Mouse (Mus musculus): ENCODE results near the gene Ypel4. TPM values are rescaled to one million over a fixed set of nuclear protein-coding genes. Genes with fewer than 3 reads are reported as not detected.
A peak's percentile ranks its signal among the peaks of the same experiment; 100 is the strongest.
"Not testable (repeated sequence)": the region's sequence is repeated elsewhere in the genome, so short reads cannot be mapped to it uniquely, and the experiment has no call there.

Gene Ypel4
- polyA plus RNA-seq, 1 experiment = 194 TPM

- WGBS = 95% methylated on average over 14 of the region's 14 CpGs
- Histone ChIP-seq H3K27ac (ENCODE audit: insufficient read depth, low read depth, low read length) (no peak overlapping the region), H3K4me3 (ENCODE audit: insufficient read depth, low read depth, low read length) (no peak overlapping the region), H3K4me1 (ENCODE audit: control insufficient read depth, insufficient read depth, low read length) (peaks cover 9% of the 10 kb centered on the region)
- TF ChIP-seq CTCF (IDR thresholded peaks at IDR 0.05; ENCODE audit: insufficient read depth, low read depth, low read length) = no peak
- no peak for TF ChIP-seq POLR2A (IDR thresholded peaks at IDR 0.05; ENCODE audit: insufficient read depth, low read depth, low read length)
These were observed 10.0 kb upstream of the Ypel4 start for GRCm38 (mm10) chr2:84723856-84724255.

GRCm38 (mm10) chr2:84725770-84726169 is 8.1 kb upstream of the Ypel4 start:
- WGBS = 86% methylated on average over 10 of the region's 10 CpGs
- Histone ChIP-seq H3K27ac (ENCODE audit: insufficient read depth, low read depth, low read length) (no peak overlapping the region), H3K4me3 (ENCODE audit: insufficient read depth, low read depth, low read length) (no peak overlapping the region), H3K4me1 (ENCODE audit: control insufficient read depth, insufficient read depth, low read length) (peaks cover 9% of the 10 kb centered on the region)
- TF ChIP-seq CTCF (IDR thresholded peaks at IDR 0.05; ENCODE audit: insufficient read depth, low read depth, low read length) = no peak
- TF ChIP-seq POLR2A (IDR thresholded peaks at IDR 0.05; ENCODE audit: insufficient read depth, low read depth, low read length) = no peak

DNA sequence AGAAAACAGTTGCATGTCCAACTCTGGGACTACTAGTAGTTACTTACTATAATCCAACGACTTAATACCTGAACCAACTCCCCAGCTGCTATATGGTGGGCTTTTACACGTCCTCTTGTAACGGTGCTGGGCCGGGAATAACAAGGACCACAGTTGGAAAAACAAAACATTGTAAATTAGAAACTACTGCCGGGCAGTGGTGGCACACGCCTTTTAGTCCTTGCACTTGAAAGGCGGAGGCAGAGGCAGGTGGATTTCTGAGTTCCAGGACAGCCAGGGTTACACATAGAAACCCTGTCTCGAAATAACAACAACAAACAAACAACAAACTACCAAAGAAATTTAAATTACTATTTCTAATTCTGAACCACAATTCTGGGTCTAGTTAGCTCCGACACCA is 7.1 kb upstream of the Ypel4 start:
- peaks cover 9% of the 10 kb centered on the region for H3K4me1 ChIP-seq (ENCODE audit: control insufficient read depth, insufficient read depth, low read length)
- 2% methylated on average over 9 of the region's 9 CpGs for WGBS
- H3K27ac ChIP-seq (ENCODE audit: insufficient read depth, low read depth, low read length) = no peak overlapping the region
- peak overlapping the region; percentile 61 for H3K4me3 ChIP-seq (ENCODE audit: insufficient read depth, low read depth, low read length)
- TF ChIP-seq CTCF (IDR thresholded peaks at IDR 0.05; ENCODE audit: insufficient read depth, low read depth, low read length) (no peak), POLR2A (IDR thresholded peaks at IDR 0.05; ENCODE audit: insufficient read depth, low read depth, low read length) (no peak)

GRCm38 (mm10) chr2:84727172-84727858 is 6.5 kb upstream of the Ypel4 start, which contains the start of gene Clp1:
Gene Clp1 (minus strand): TSS chr2:84727350.
- Histone ChIP-seq H3K27ac (ENCODE audit: insufficient read depth, low read depth, low read length) (peak within 1 kb of the TSS; percentile 58), H3K4me1 (ENCODE audit: control insufficient read depth, insufficient read depth, low read length) (peaks cover 9% of the 10 kb centered on the region), H3K4me3 (ENCODE audit: insufficient read depth, low read depth, low read length) (peak within 1 kb of the TSS; percentile 61)
- WGBS = under 1% methylated on average over 39 of the region's 39 CpGs
- no peak for TF ChIP-seq CTCF (IDR thresholded peaks at IDR 0.05; ENCODE audit: insufficient read depth, low read depth, low read length)
- TF ChIP-seq POLR2A (IDR thresholded peaks at IDR 0.05; ENCODE audit: insufficient read depth, low read depth, low read length) = peak; percentile 54; the same call in 1 of the 2 replicates

GRCm38 (mm10) chr2:84728191-84728590 is 5.7 kb upstream of the Ypel4 start:
- H3K4me3 ChIP-seq (ENCODE audit: insufficient read depth, low read depth, low read length); H3K27ac ChIP-seq (ENCODE audit: insufficient read depth, low read depth, low read length); H3K4me1 ChIP-seq (ENCODE audit: control insufficient read depth, insufficient read depth, low read length): not testable (repeated sequence)
- WGBS = 83% methylated on average over 5 of the region's 5 CpGs

DNA sequence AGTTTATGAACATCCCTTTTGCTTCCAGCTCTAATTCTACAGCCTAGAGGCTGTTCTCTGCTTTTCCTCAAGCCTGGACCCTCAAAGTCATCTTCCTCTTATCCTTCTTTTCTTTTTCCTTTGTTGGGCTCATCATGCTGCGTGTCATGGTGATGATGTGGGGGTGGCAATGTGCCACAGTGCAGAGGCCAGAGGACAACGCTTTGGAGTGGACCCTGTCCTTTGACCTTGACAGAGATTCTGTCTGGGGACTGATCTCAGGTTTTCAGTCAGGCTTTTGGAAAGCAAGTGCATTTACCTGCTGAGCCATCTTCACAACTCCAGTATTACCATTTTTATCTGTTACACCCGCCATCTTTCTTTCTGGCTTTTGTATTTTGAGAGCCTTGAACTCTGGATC is 2.7 kb upstream of the Ypel4 start:
- TF ChIP-seq CTCF (IDR thresholded peaks at IDR 0.05; ENCODE audit: insufficient read depth, low read depth, low read length) (no peak), POLR2A (IDR thresholded peaks at IDR 0.05; ENCODE audit: insufficient read depth, low read depth, low read length) (no peak)
- H3K27ac ChIP-seq (ENCODE audit: insufficient read depth, low read depth, low read length) = no peak overlapping the region
- H3K4me3 ChIP-seq (ENCODE audit: insufficient read depth, low read depth, low read length) = no peak overlapping the region
- H3K4me1 ChIP-seq (ENCODE audit: control insufficient read depth, insufficient read depth, low read length) = peaks cover 11% of the 10 kb centered on the region
- WGBS = 82% methylated on average over 3 of the region's 3 CpGs

DNA sequence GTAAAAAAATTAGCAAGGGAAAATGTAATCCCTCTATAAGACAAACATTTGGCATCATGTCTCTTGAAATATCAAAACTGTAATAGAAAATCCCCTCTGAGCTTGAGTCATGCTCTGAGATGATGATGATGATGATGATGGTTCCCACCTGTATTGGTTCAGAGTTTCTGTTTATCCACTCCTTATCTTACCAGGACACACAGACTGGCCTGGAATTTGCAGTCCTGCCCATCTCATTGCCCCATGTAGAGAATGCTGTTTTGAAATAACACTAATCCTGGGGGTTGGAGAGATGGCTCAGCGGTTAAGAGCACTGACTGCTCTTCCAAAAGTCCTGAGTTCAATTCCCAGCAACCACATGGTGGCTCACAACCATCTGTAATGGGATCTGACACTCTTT is 1.5 kb upstream of the Ypel4 start:
- H3K27ac ChIP-seq (ENCODE audit: insufficient read depth, low read depth, low read length) = no peak overlapping the region
- WGBS = 88% methylated on average over 1 of the region's 1 CpGs
- H3K4me3 ChIP-seq (ENCODE audit: insufficient read depth, low read depth, low read length) = no peak overlapping the region
- TF ChIP-seq POLR2A (IDR thresholded peaks at IDR 0.05; ENCODE audit: insufficient read depth, low read depth, low read length) (no peak), CTCF (IDR thresholded peaks at IDR 0.05; ENCODE audit: insufficient read depth, low read depth, low read length) (no peak)
- H3K4me1 ChIP-seq (ENCODE audit: control insufficient read depth, insufficient read depth, low read length) = peaks cover 21% of the 10 kb centered on the region

- peak overlapping the region; percentile 88 for H3K27ac ChIP-seq (ENCODE audit: insufficient read depth, low read depth, low read length)
- 3% methylated on average over 11 of the region's 11 CpGs for WGBS
- TF ChIP-seq POLR2A (IDR thresholded peaks at IDR 0.05; ENCODE audit: insufficient read depth, low read depth, low read length) (no peak), CTCF (IDR thresholded peaks at IDR 0.05; ENCODE audit: insufficient read depth, low read depth, low read length) (peak; percentile 15; the same call in 1 of the 2 replicates)
- peak overlapping the region; percentile 58 for H3K4me3 ChIP-seq (ENCODE audit: insufficient read depth, low read depth, low read length)
- H3K4me1 ChIP-seq (ENCODE audit: control insufficient read depth, insufficient read depth, low read length) = peaks cover 28% of the 10 kb centered on the region
These were observed 550 bp downstream of the Ypel4 start for GRCm38 (mm10) chr2:84734351-84734864.

DNA sequence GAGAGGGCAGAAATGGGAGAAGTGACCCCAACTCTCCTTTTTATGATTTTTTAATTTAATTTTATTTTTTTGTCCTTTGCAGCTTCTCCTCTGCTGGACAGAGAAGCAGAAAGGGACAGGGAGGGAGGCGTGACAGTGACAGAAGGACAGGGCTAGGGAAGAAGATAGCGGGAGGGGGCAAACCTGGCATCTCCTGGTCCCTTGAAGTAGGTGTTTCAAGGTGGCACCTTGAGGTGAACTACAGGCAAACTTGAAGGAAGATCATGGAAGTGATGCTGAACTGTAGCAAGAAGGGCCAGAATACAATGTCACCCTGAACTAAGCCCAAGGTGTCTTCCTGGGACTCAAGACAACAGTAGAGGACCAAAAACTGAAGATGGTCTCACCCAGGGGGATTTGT is 1.1 kb downstream of the Ypel4 start:
- Histone ChIP-seq H3K27ac (ENCODE audit: insufficient read depth, low read depth, low read length) (peak overlapping the region; percentile 39; the same call in 1 of the 2 replicates), H3K4me1 (ENCODE audit: control insufficient read depth, insufficient read depth, low read length) (peaks cover 28% of the 10 kb centered on the region), H3K4me3 (ENCODE audit: insufficient read depth, low read depth, low read length) (peak overlapping the region; percentile 58)
- TF ChIP-seq CTCF (IDR thresholded peaks at IDR 0.05; ENCODE audit: insufficient read depth, low read depth, low read length) (no peak), POLR2A (IDR thresholded peaks at IDR 0.05; ENCODE audit: insufficient read depth, low read depth, low read length) (no peak)
- 4% methylated on average over 2 of the region's 2 CpGs for WGBS

All from olfactory bulb, adult 2 months (tissue).